Mouse (Mus musculus): ENCODE measurements around the gene St8sia1. TPM values are rescaled to one million over a fixed set of nuclear protein-coding genes. Genes with fewer than 3 reads are reported as not detected.

The St8sia1 gene
- total and polyA plus RNA-seq, 2 experiments from 2014 or later: 3.5 to 15.5 TPM

DNA sequence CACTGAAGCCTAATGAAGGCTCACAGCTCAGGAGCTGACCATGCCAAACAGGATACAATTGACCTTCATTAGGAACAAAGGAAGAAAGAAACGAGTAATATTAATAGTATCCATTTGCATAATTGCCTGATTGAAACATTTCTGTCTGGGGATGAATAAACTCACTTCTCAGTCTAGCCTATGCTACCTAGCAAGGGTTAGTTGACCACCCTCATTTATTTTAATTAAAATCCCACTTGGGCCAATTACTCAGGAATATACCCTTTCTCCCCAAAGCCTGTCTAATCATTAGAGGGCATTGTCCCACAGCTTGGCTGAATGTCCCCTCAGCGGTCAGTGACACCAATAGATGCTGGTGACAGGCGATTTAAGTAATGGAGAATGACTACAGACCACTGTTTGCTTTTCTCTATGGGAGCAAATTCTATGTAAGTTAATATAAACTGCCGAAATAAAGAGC is 183.6 kb downstream of the St8sia1 start:
- no peak for TF ChIP-seq CTCF (IDR thresholded peaks at IDR 0.05; ENCODE audit: low read depth)
- H3K9me3 ChIP-seq (ENCODE audit: low read length): no peaks in the 10 kb centered on the region
- H3K27me3 ChIP-seq (ENCODE audit: insufficient read depth, low read length): no peaks in the 10 kb centered on the region
- no peaks in the 10 kb centered on the region; the same call in 1 of the 2 replicates for H3K4me1 ChIP-seq (ENCODE audit: insufficient read depth)
- H3K9ac ChIP-seq: no peak overlapping the region
- H3K4me3 ChIP-seq (ENCODE audit: low read depth, low read length): no peak overlapping the region
- no peaks in the 10 kb centered on the region; the same call in 1 of the 2 replicates for H3K36me3 ChIP-seq (ENCODE audit: insufficient read depth)
- peak; percentile 6; the same call in 1 of the 2 replicates for ATAC-seq
- no peak for DNase-seq
- WGBS: 21% methylated on average over 4 of the region's 4 CpGs
- no peak overlapping the region for H3K27ac ChIP-seq (ENCODE audit: low read depth, low read length)
- H3K4me2 ChIP-seq (ENCODE audit: low read depth): no peak overlapping the region

DNA sequence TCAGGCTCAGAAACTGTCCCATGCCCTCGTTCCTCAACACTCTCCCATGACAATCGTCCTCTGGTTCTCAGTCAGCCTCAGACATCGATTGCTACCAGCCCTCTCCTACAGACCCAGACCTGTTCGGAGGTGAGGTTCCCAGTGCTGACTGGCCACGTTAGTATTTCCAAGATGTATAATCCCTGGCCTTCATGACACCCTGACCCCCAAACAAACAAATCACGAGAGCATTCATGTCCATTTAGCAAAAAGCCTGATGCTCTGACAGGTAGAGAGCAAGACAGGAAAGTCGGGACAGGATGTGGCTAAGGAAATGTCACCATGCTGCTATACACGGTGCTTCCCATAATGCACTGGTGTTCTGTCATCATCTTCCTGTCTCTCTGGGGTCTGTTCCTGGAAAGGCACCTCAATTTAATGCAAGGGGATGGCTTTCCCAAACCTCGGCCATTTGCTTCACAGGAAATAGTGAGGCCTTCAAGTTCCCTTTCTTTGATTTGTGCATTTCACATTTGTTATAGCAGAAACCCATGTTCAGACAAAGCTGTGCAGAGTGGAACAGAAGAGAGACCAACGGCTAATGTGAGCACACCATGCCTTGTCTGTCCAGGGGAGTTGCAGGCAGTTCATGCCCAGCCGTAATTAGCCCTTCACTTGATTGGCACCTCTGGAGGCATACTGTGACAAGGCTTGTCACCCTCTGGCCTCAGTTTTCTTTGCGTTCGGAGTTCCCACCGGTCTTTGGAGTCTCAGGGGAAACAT is 184.3 kb downstream of the St8sia1 start:
- no peak for TF ChIP-seq CTCF (IDR thresholded peaks at IDR 0.05; ENCODE audit: low read depth)
- Histone ChIP-seq H3K27ac (ENCODE audit: low read depth, low read length) (no peak overlapping the region), H3K27me3 (ENCODE audit: insufficient read depth, low read length) (no peaks in the 10 kb centered on the region), H3K9ac (no peak overlapping the region), H3K4me1 (ENCODE audit: insufficient read depth) (no peaks in the 10 kb centered on the region; the same call in 1 of the 2 replicates), H3K4me2 (ENCODE audit: low read depth) (no peak overlapping the region), H3K36me3 (ENCODE audit: insufficient read depth) (peaks cover 5% of the 10 kb centered on the region; the same call in 1 of the 2 replicates), H3K4me3 (ENCODE audit: low read depth, low read length) (no peak overlapping the region), H3K9me3 (ENCODE audit: low read length) (no peaks in the 10 kb centered on the region)
- DNase-seq (peak; percentile 34), ATAC-seq (peak; percentile 35)
- 35% methylated on average over 14 of the region's 14 CpGs for WGBS

DNA sequence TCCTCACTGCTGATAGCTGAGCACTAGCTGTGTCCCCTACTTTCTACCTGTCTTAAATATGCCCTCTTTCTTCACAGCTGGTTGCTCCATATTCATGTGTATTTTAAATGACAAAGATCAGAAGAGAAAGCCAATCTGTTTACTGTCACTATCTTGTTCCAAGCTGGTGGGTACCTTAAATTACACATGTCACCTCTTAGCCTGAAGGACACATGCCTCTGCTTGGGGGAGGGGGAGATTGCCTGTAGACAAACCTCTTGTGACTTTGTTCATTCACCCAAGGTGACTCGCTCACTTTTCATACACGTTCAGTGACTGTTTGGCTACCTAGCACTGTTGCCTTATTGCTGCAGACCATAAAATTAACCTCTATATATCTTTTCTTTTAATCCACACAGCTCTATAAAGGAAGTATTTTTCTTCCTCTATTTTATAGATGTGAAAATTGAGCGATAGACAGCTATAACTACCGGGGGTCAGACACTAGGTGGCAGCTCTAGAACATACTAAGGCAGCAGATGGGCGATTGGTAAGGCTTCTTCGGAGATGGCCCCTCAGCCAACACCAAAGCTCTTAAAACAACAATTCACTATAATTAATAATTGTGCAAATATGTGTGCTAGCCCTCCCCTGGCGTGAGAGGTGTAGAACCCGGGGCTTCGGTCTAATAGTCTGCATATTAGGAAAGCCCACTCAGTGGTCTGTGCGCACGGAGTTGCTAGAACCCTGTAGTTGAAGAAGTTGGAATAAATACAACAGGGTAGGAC is 185.0 kb downstream of the St8sia1 start:
- Histone ChIP-seq H3K4me1 (ENCODE audit: insufficient read depth) (no peaks in the 10 kb centered on the region; the same call in 1 of the 2 replicates), H3K4me2 (ENCODE audit: low read depth) (no peak overlapping the region), H3K9me3 (ENCODE audit: low read length) (no peaks in the 10 kb centered on the region), H3K27ac (ENCODE audit: low read depth, low read length) (no peak overlapping the region), H3K9ac (no peak overlapping the region), H3K27me3 (ENCODE audit: insufficient read depth, low read length) (no peaks in the 10 kb centered on the region), H3K4me3 (ENCODE audit: low read depth, low read length) (no peak overlapping the region), H3K36me3 (ENCODE audit: insufficient read depth) (peaks cover 11% of the 10 kb centered on the region)
- ATAC-seq (peak; percentile 81), DNase-seq (peak; percentile 80)
- TF ChIP-seq CTCF (IDR thresholded peaks at IDR 0.05; ENCODE audit: low read depth): peak; percentile 82
- WGBS: 45% methylated on average over 11 of the region's 11 CpGs

DNA sequence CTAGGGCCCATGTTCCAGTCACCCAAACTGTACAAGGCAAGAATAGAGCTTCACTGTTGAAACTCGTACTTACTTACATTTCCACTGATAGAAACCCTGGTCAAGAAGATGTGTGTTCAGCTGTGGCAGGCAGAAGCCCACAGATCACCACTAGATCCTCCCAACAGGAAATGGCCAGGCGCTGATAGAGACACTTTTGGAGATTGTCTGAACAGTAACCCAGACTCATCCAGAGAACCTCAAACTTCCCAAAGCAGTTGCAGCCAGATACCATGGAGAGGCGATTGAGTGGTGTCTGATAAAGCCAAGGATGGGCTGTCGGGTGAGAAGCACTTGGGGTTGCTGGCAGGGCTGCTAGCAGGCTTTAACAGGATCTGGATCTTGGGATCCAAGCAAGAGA is 187.3 kb downstream of the St8sia1 start:
- DNase-seq (no peak), ATAC-seq (no peak)
- Histone ChIP-seq H3K4me3 (ENCODE audit: low read depth, low read length) (no peak overlapping the region), H3K9me3 (ENCODE audit: low read length) (no peaks in the 10 kb centered on the region), H3K27me3 (ENCODE audit: insufficient read depth, low read length) (no peaks in the 10 kb centered on the region), H3K4me2 (ENCODE audit: low read depth) (no peak overlapping the region), H3K9ac (no peak overlapping the region), H3K4me1 (ENCODE audit: insufficient read depth) (no peaks in the 10 kb centered on the region; the same call in 1 of the 2 replicates), H3K27ac (ENCODE audit: low read depth, low read length) (no peak overlapping the region), H3K36me3 (ENCODE audit: insufficient read depth) (peaks cover 34% of the 10 kb centered on the region)
- no peak for TF ChIP-seq CTCF (IDR thresholded peaks at IDR 0.05; ENCODE audit: low read depth)
- 86% methylated on average over 4 of the region's 4 CpGs for WGBS

DNA sequence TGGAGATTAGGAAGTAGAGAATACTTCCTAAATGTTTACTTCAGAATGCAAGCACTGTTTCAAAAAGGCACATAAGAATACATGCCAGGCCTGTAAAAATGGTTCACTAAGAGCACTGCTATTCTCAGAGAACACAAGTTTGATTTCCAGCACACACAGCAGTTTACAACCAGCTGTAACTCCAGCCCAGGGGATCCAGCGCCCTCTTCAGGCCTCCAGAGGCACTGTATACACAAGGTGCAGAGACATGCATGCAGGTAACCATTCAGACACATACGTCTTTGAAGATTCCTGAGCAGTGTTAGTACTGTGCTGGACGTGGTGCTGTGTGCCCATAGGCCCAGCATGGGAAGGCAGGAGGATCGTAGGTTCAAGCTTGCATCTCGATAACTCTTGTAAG is 190.7 kb downstream of the St8sia1 start:
- DNase-seq (no peak), ATAC-seq (no peak)
- peak; percentile 36 for TF ChIP-seq CTCF (IDR thresholded peaks at IDR 0.05; ENCODE audit: low read depth)
- Histone ChIP-seq H3K4me3 (ENCODE audit: low read depth, low read length) (no peak overlapping the region), H3K4me2 (ENCODE audit: low read depth) (no peak overlapping the region), H3K9ac (no peak overlapping the region), H3K9me3 (ENCODE audit: low read length) (no peaks in the 10 kb centered on the region), H3K27me3 (ENCODE audit: insufficient read depth, low read length) (no peaks in the 10 kb centered on the region), H3K4me1 (ENCODE audit: insufficient read depth) (no peaks in the 10 kb centered on the region), H3K27ac (ENCODE audit: low read depth, low read length) (no peak overlapping the region), H3K36me3 (ENCODE audit: insufficient read depth) (peaks cover 54% of the 10 kb centered on the region)
- WGBS: 90% methylated on average over 5 of the region's 5 CpGs

DNA sequence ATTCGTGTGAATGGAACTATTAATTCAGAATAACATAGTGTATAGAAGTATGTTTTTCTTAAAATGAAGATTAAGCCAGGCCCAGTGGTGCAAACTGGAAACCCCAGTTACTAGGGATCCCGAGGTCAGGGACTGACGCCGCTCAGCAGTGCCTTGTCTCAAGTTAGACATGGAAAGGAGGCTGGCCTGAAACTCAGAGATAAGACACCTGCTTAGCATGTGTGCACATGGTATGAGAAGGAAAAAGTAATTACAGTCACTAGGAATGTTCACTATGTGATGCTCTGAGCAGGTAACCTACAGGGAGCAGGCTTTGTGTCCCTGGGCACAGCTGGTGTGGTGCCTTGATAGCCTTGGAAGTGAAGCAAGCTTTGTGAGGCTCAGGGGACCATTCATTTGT is 192.6 kb downstream of the St8sia1 start:
- H3K27me3 ChIP-seq (ENCODE audit: insufficient read depth, low read length): no peaks in the 10 kb centered on the region
- TF ChIP-seq CTCF (IDR thresholded peaks at IDR 0.05; ENCODE audit: low read depth): no peak
- no peaks in the 10 kb centered on the region for H3K9me3 ChIP-seq (ENCODE audit: low read length)
- WGBS: 93% methylated on average over 4 of the region's 4 CpGs
- H3K9ac ChIP-seq: no peak overlapping the region
- ATAC-seq (no peak), DNase-seq (no peak)
- no peak overlapping the region for H3K4me2 ChIP-seq (ENCODE audit: low read depth)
- no peak overlapping the region for H3K27ac ChIP-seq (ENCODE audit: low read depth, low read length)
- H3K4me1 ChIP-seq (ENCODE audit: insufficient read depth): no peaks in the 10 kb centered on the region
- peaks cover 72% of the 10 kb centered on the region for H3K36me3 ChIP-seq (ENCODE audit: insufficient read depth)
- no peak overlapping the region for H3K4me3 ChIP-seq (ENCODE audit: low read depth, low read length)

Other genes with a start within 250 kb of the St8sia1 start
- 132 and 134 TPM in 2 replicates for gene Cmas, start 207.8 kb downstream of the St8sia1 start, total RNA-seq (2014; rRNA removed)
- gene Cmas, start 207.8 kb downstream of the St8sia1 start, polyA plus RNA-seq (2015; fragmentation: Nextera tagmentation; extraction: Ambion mirVana): 147 and 178 TPM in 2 replicates
- gene Sult6b2, start 159.9 kb downstream of the St8sia1 start, total RNA-seq (2014; rRNA removed): 0.05 and 0.15 TPM in 2 replicates
- gene Sult6b2, start 159.9 kb downstream of the St8sia1 start, polyA plus RNA-seq (2015; fragmentation: Nextera tagmentation; extraction: Ambion mirVana): 0.12 and 0.24 TPM in 2 replicates
- 32.6 and 45.7 TPM in 2 replicates for gene C2cd5, start 135.7 kb upstream of the St8sia1 start, total RNA-seq (2014; rRNA removed)
- 10.7 and 18.5 TPM in 2 replicates for gene C2cd5, start 135.7 kb upstream of the St8sia1 start, polyA plus RNA-seq (2015; fragmentation: Nextera tagmentation; extraction: Ambion mirVana)
- 92.4 and 116 TPM in 2 replicates for gene Etnk1, start 202.8 kb upstream of the St8sia1 start, total RNA-seq (2014; rRNA removed)
- 14.1 and 24.8 TPM in 2 replicates for gene Etnk1, start 202.8 kb upstream of the St8sia1 start, polyA plus RNA-seq (2015; fragmentation: Nextera tagmentation; extraction: Ambion mirVana)

Data from forebrain, postnatal 0 days (tissue).